In the genomic region with DNA sequence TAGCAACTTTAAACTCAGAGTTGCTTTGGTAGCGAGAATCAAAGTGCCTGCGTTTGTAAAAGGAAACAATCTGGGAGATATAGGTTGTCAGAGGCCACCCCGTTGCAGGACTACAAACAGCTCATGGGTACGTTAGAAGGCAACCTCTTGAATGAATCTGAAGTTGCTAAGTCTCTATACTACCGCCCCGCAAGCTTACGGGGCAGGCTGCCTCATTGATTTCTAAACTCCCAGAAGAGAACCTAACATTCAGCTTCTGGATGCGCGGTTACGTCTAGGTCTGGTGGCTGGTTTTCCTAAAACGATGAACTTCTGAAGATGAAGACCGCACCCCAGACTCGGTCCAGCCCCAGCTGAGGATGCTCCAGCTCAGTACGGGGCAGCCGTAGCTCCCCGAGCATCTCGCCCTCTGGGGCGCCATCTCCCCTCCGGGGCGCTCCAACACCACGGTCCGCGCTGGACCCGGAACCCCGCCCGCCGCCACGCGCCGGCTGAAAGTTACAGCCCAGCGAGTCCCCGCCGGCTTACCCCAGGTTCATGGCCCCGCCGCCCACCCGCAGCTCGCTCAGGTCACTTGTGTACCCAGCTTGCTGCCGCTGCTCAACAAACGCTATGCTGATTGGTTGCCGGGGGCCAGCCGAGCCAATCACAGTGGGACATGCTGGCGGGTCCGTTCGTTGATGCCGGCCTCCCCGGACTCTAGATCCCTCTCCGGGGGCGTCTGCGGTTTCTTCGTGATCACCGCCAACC, we compare ENCODE assay signal across 8 mouse cellular contexts. TPM values are rescaled to one million over a fixed set of nuclear protein-coding genes. Genes with fewer than 3 reads are reported as not detected.
A peak's percentile ranks its signal among the peaks of the same experiment; 100 is the strongest.
DNase-seq lines count a peak whose midpoint lies in the region; ATAC-seq and TF ChIP-seq lines count a peak whose summit lies in the region.

Ccdc66 (minus strand) TSS at position 567 of the 750 bp plus-strand sequence.

- peak within 1 kb of the TSS; percentile 92 for H3K4me3 ChIP-seq in ES-Bruce4 (ENCODE audit: low read depth, low read length)
- peak within 1 kb of the TSS; percentile 80 for H3K4me3 ChIP-seq in forebrain, embryonic 14.5 days (ENCODE audit: low read depth, low read length)
- peak within 1 kb of the TSS; percentile 91 for H3K4me3 ChIP-seq in neural tube, embryonic 15.5 days (replicated peaks)

- peak within 1 kb of the TSS; percentile 75 for H3K27ac ChIP-seq in ES-Bruce4 (ENCODE audit: insufficient read depth, low read length)
- peak within 1 kb of the TSS; percentile 48; the same call in 1 of the 2 replicates for H3K27ac ChIP-seq in forebrain, embryonic 14.5 days (ENCODE audit: low read depth, low read length)
- peak within 1 kb of the TSS; percentile 80 for H3K27ac ChIP-seq in neural tube, embryonic 15.5 days (replicated peaks)

- peak within 1 kb of the TSS; percentile 89 for H3K9ac ChIP-seq in ES-Bruce4 (ENCODE audit: low read depth, poor library complexity, severe bottlenecking)
- peak within 1 kb of the TSS; percentile 82 for H3K9ac ChIP-seq in forebrain, embryonic 14.5 days (ENCODE audit: low read length)
- H3K9ac ChIP-seq in neural tube, embryonic 15.5 days (replicated peaks) = peak within 1 kb of the TSS; percentile 86

- intact Hi-C loops in heart, postnatal 14 days (cut with DNase I) = loop anchor here (10.0 kb wide), 1 partner anchor 237 kb away; no protein-coding TSS in a partner anchor

- TF ChIP-seq CTCF in ES-Bruce4 (IDR thresholded peaks at IDR 0.05; ENCODE audit: low read depth, low read length) = no peak

- under 1% methylated on average over 51 of the region's 51 CpGs for WGBS in forebrain, embryonic 14.5 days
- WGBS in neural tube, embryonic 15.5 days = under 1% methylated on average over 51 of the region's 51 CpGs

- ATAC-seq in cerebellum, adult (ENCODE audit: insufficient number of reproducible peaks, low FRiP score, low TSS enrichment) = peak; percentile 96
- peak; percentile 99 for ATAC-seq in forebrain, embryonic 14.5 days
- ATAC-seq in neural tube, embryonic 15.5 days (ENCODE audit: low FRiP score) = peak; percentile 98

- peak within 1 kb of the TSS; percentile 62 for H3K4me2 ChIP-seq in forebrain, embryonic 14.5 days (ENCODE audit: low read length)
- peak within 1 kb of the TSS; percentile 66 for H3K4me2 ChIP-seq in neural tube, embryonic 15.5 days

- TF ChIP-seq EP300 in ES-Bruce4 (IDR thresholded peaks at IDR 0.05; ENCODE audit: insufficient read depth, low read depth, low read length) = no peak

- TF ChIP-seq POLR2A in ES-Bruce4 (IDR thresholded peaks at IDR 0.05; ENCODE audit: insufficient read depth, low read length) = no peak

- no peaks in the 10 kb centered on the region for H3K27me3 ChIP-seq in ES-Bruce4 (ENCODE audit: control insufficient read depth, insufficient read depth, low read length, poor library complexity, severe bottlenecking)
- no peaks in the 10 kb centered on the region for H3K27me3 ChIP-seq in forebrain, embryonic 14.5 days (replicated peaks; ENCODE audit: control insufficient read depth, insufficient read depth, low read length)
- H3K27me3 ChIP-seq in neural tube, embryonic 15.5 days (replicated peaks) = no peaks in the 10 kb centered on the region

- peak; percentile 96 for DNase-seq in forebrain, embryonic 14.5 days (ENCODE audit: low spot score)
- peak; percentile 98 to 100 for DNase-seq in heart, postnatal 14 days
- peak; percentile 100 for DNase-seq in layer of hippocampus, adult 11-12 months (ENCODE audit: low spot score)
- DNase-seq in lung, adult 18-20 months = peak; percentile 99
- DNase-seq in testis, postnatal 14 days (ENCODE audit: low spot score) = peak; percentile 95

- H3K36me3 ChIP-seq in ES-Bruce4 (ENCODE audit: control insufficient read depth, insufficient read depth, low read length, poor library complexity, severe bottlenecking) = no peaks in the 10 kb centered on the region
- peaks cover 6% of the 10 kb centered on the region; the same call in 1 of the 2 replicates for H3K36me3 ChIP-seq in forebrain, embryonic 14.5 days (ENCODE audit: control insufficient read depth, insufficient read depth, low read length)
- H3K36me3 ChIP-seq in neural tube, embryonic 15.5 days = no peaks in the 10 kb centered on the region; the same call in 1 of the 2 replicates

- peaks cover 2% of the 10 kb centered on the region for H3K4me1 ChIP-seq in ES-Bruce4 (ENCODE audit: control insufficient read depth, insufficient read depth, low read length)
- peaks cover 5% of the 10 kb centered on the region for H3K4me1 ChIP-seq in forebrain, embryonic 14.5 days (ENCODE audit: control insufficient read depth, insufficient read depth, low read length)
- peaks cover 16% of the 10 kb centered on the region for H3K4me1 ChIP-seq in neural tube, embryonic 15.5 days

- H3K9me3 ChIP-seq in ES-Bruce4 (replicated peaks; ENCODE audit: control insufficient read depth, insufficient read depth, low read length, poor library complexity, severe bottlenecking) = no peaks in the 10 kb centered on the region
- H3K9me3 ChIP-seq in forebrain, embryonic 14.5 days (replicated peaks; ENCODE audit: control insufficient read depth, low read length) = no peaks in the 10 kb centered on the region
- H3K9me3 ChIP-seq in neural tube, embryonic 15.5 days (replicated peaks) = no peaks in the 10 kb centered on the region

RNA-seq across cellular contexts. Expression of gene Ccdc66, which starts in this region (rescaled TPM):
- 22.1 and 27.1 TPM in 2 replicates for polyA plus RNA-seq in ES-Bruce4 (2011; ENCODE audit: insufficient read depth, insufficient read length, low read depth, missing spikeins)
- 9.7 and 11.1 TPM in 2 replicates for polyA plus RNA-seq in forebrain, embryonic 14.5 days (2014; fragmentation: Nextera tagmentation; extraction: Ambion mirVana)
- total RNA-seq in heart, postnatal 14 days (2021) = 1 to 10 TPM; 8.1 to 8.5 TPM
- 11.2 and 11.9 TPM in 2 replicates for polyA plus RNA-seq in neural tube, embryonic 15.5 days (2015; fragmentation: Nextera tagmentation; extraction: Ambion mirVana)

Comparison
In these comparisons a context has a peak if more than half of its experiments do, and no peak if none do; other contexts are left out.
1. Peak in every context shown above with its lines: DNase-seq, ATAC-seq, H3K4me3 ChIP-seq and H3K27ac ChIP-seq.